Mouse (Mus musculus) forebrain, embryonic 12.5 days (tissue): ENCODE results near the gene Tas2r119. TPM values are rescaled to one million over a fixed set of nuclear protein-coding genes. Genes with fewer than 3 reads are reported as not detected.
"Not testable (repeated sequence)": the region's sequence is repeated elsewhere in the genome, so short reads cannot be mapped to it uniquely, and the experiment has no call there.

Experiments
- ATAC-seq: fragments of 200-750 bp; cut with Nextera tagmentation; 2 replicates; pipeline ENCODE4 v1.8.0; 2017; ENCODE audit warnings: moderate TSS enrichment; ENCODE audit not compliant: low FRiP score
- H3K27ac ChIP-seq: fragments of 300-500 bp; sonication (generic); 2 replicates; pipeline ENCODE4 v1.5.1; 2016; ENCODE audit warnings: mild to moderate bottlenecking
- H3K27me3 ChIP-seq: fragments of 300-500 bp; sonication (generic); 2 replicates; pipeline ENCODE4 v1.6.1; 2016; ENCODE audit warnings: mild to moderate bottlenecking
- H3K36me3 ChIP-seq: fragments of 300-500 bp; sonication (generic); replicated peaks from 2 replicates; pipeline ENCODE4 v1.6.1; 2016; ENCODE audit warnings: mild to moderate bottlenecking
- H3K4me1 ChIP-seq: fragments of 300-500 bp; sonication (generic); 2 replicates; pipeline ENCODE4 v1.6.1; 2016
- H3K4me2 ChIP-seq: fragments of 300-500 bp; sonication (generic); 2 replicates; pipeline ENCODE4 v1.6.1; 2016; ENCODE audit warnings: mild to moderate bottlenecking, moderate library complexity
- H3K4me3 ChIP-seq: fragments of 300-500 bp; sonication (generic); replicated peaks from 2 replicates; pipeline ENCODE4 v1.5.1; 2016; ENCODE audit warnings: mild to moderate bottlenecking
- H3K9ac ChIP-seq: fragments of 300-500 bp; sonication (generic); 2 replicates; pipeline ENCODE4 v1.6.1; 2016; ENCODE audit warnings: mild to moderate bottlenecking
- H3K9me3 ChIP-seq: fragments of 300-500 bp; sonication (generic); 2 replicates; pipeline ENCODE4 v1.6.1; 2016
- WGBS: fragments of 180-500 bp; shearing (Covaris S2); methylation state at CpG from one replicate; pipeline ENCODE4 v1.1.7; 2016; 5-methylcytosine and 5-hydroxymethylcytosine counted together
- polyA plus RNA-seq: library from polyadenylated mRNA; unstranded; fragments of >200 nt; fragmentation: Nextera tagmentation; extraction: Ambion mirVana; gene quantifications from 2 replicates; pipeline ENCODE4 v1.2.1, GENCODE M21; 2016

Gene Tas2r119
- polyA plus RNA-seq, 1 experiment from 2014 or later, result not detected

- Histone ChIP-seq H3K27ac (no peak overlapping the region), H3K4me2 (no peak overlapping the region), H3K27me3 (no peaks in the 10 kb centered on the region), H3K36me3 (no peaks in the 10 kb centered on the region), H3K9ac (no peak overlapping the region), H3K4me3 (no peak overlapping the region), H3K4me1 (no peaks in the 10 kb centered on the region), H3K9me3 (no peaks in the 10 kb centered on the region)
- no peak for ATAC-seq
- 98% methylated on average over 1 of the region's 1 CpGs for WGBS
Measured at GRCm38 (mm10) chr15:32182026-32182425, 4.9 kb downstream of the Tas2r119 start.

- Histone ChIP-seq H3K9me3 (no peaks in the 10 kb centered on the region), H3K4me2 (no peak overlapping the region)
- no peak for ATAC-seq
Measured at GRCm38 (mm10) chr15:32184964-32185363, 7.9 kb downstream of the Tas2r119 start.

GRCm38 (mm10) chr15:32189879-32190278 lies 12.8 kb downstream of the Tas2r119 start:
- H3K4me3 ChIP-seq, result no peak overlapping the region
- H3K9me3 ChIP-seq, result no peaks in the 10 kb centered on the region
- no peaks in the 10 kb centered on the region for H3K27me3 ChIP-seq
- no peak overlapping the region for H3K4me2 ChIP-seq
- 82% methylated on average over 3 of the region's 3 CpGs for WGBS
- no peak overlapping the region for H3K27ac ChIP-seq
- ATAC-seq, result no peak
- H3K4me1 ChIP-seq, result no peaks in the 10 kb centered on the region
- no peaks in the 10 kb centered on the region for H3K36me3 ChIP-seq
- H3K9ac ChIP-seq, result no peak overlapping the region

More at GRCm38 (mm10) chr15:32184964-32185363, 7.9 kb downstream of the Tas2r119 start:
- Histone ChIP-seq H3K36me3 (no peaks in the 10 kb centered on the region), H3K4me3 (no peak overlapping the region), H3K4me1 (no peaks in the 10 kb centered on the region), H3K27me3 (no peaks in the 10 kb centered on the region), H3K27ac (no peak overlapping the region), H3K9ac (no peak overlapping the region)

- Histone ChIP-seq H3K9me3 (no peaks in the 10 kb centered on the region), H3K9ac (no peak overlapping the region), H3K27ac (no peak overlapping the region), H3K4me3 (no peak overlapping the region), H3K36me3 (no peaks in the 10 kb centered on the region), H3K27me3 (no peaks in the 10 kb centered on the region), H3K4me2 (no peak overlapping the region), H3K4me1 (no peaks in the 10 kb centered on the region)
- ATAC-seq, result no peak
- 89% methylated on average over 6 of the region's 6 CpGs for WGBS
Measured at GRCm38 (mm10) chr15:32190436-32190835, 13.3 kb downstream of the Tas2r119 start.

GRCm38 (mm10) chr15:32192948-32193347 lies 15.9 kb downstream of the Tas2r119 start:
- 89% methylated on average over 1 of the region's 1 CpGs for WGBS
- Histone ChIP-seq H3K27me3 (no peaks in the 10 kb centered on the region), H3K4me3 (no peak overlapping the region), H3K27ac (no peak overlapping the region), H3K4me1 (peaks cover 1% of the 10 kb centered on the region), H3K36me3 (no peaks in the 10 kb centered on the region), H3K9ac (no peak overlapping the region), H3K9me3 (no peaks in the 10 kb centered on the region), H3K4me2 (no peak overlapping the region)
- no peak for ATAC-seq

GRCm38 (mm10) chr15:32198076-32198475 lies 21.0 kb downstream of the Tas2r119 start:
- no peak overlapping the region for H3K4me2 ChIP-seq
- H3K27ac ChIP-seq, result no peak overlapping the region
- H3K9me3 ChIP-seq, result no peaks in the 10 kb centered on the region
- ATAC-seq, result 0 out of 2 replicates have a peak, but pooled peaks have one; percentile 36
- peaks cover 3% of the 10 kb centered on the region for H3K4me1 ChIP-seq
- H3K27me3 ChIP-seq, result no peaks in the 10 kb centered on the region
- no peaks in the 10 kb centered on the region for H3K36me3 ChIP-seq
- 79% methylated on average over 9 of the region's 9 CpGs for WGBS
- H3K9ac ChIP-seq, result no peak overlapping the region
- H3K4me3 ChIP-seq, result no peak overlapping the region

GRCm38 (mm10) chr15:32198561-32198960 lies 21.5 kb downstream of the Tas2r119 start:
- WGBS, result 78% methylated on average over 5 of the region's 5 CpGs
- no peaks in the 10 kb centered on the region for H3K27me3 ChIP-seq
- H3K4me3 ChIP-seq, result no peak overlapping the region
- H3K4me2 ChIP-seq, result no peak overlapping the region
- no peak overlapping the region for H3K27ac ChIP-seq
- no peaks in the 10 kb centered on the region for H3K36me3 ChIP-seq
- H3K4me1 ChIP-seq, result peaks cover 3% of the 10 kb centered on the region
- ATAC-seq, result no peak
- H3K9ac ChIP-seq, result no peak overlapping the region
- H3K9me3 ChIP-seq, result no peaks in the 10 kb centered on the region

GRCm38 (mm10) chr15:32203242-32203641 lies 26.2 kb downstream of the Tas2r119 start:
- no peaks in the 10 kb centered on the region for H3K27me3 ChIP-seq
- H3K4me3 ChIP-seq, result no peak overlapping the region
- no peak for ATAC-seq
- no peaks in the 10 kb centered on the region for H3K9me3 ChIP-seq
- H3K36me3 ChIP-seq, result no peaks in the 10 kb centered on the region
- WGBS, result 86% methylated on average over 5 of the region's 5 CpGs
- H3K27ac ChIP-seq, result no peak overlapping the region
- no peak overlapping the region for H3K9ac ChIP-seq
- H3K4me2 ChIP-seq, result no peak overlapping the region
- H3K4me1 ChIP-seq, result no peaks in the 10 kb centered on the region

- H3K9ac ChIP-seq, result no peak overlapping the region
- H3K27me3 ChIP-seq, result no peaks in the 10 kb centered on the region
- ATAC-seq, result no peak
- no peak overlapping the region for H3K4me2 ChIP-seq
- no peaks in the 10 kb centered on the region for H3K9me3 ChIP-seq
- 93% methylated on average over 10 of the region's 10 CpGs for WGBS
- H3K4me3 ChIP-seq, result no peak overlapping the region
- H3K27ac ChIP-seq, result no peak overlapping the region
- H3K4me1 ChIP-seq, result no peaks in the 10 kb centered on the region
- H3K36me3 ChIP-seq, result no peaks in the 10 kb centered on the region
Measured at GRCm38 (mm10) chr15:32204908-32205307, 27.8 kb downstream of the Tas2r119 start.

GRCm38 (mm10) chr15:32214687-32215086 lies 37.6 kb downstream of the Tas2r119 start:
- not testable (repeated sequence) for H3K27ac ChIP-seq, H3K9me3 ChIP-seq, H3K4me1 ChIP-seq, H3K36me3 ChIP-seq, H3K4me2 ChIP-seq, ATAC-seq, H3K27me3 ChIP-seq, H3K9ac ChIP-seq, H3K4me3 ChIP-seq
- WGBS, result 93% methylated on average over 10 of the region's 10 CpGs

GRCm38 (mm10) chr15:32223028-32223427 lies 45.9 kb downstream of the Tas2r119 start:
- Histone ChIP-seq H3K4me3 (no peak overlapping the region), H3K9me3 (no peaks in the 10 kb centered on the region), H3K27me3 (no peaks in the 10 kb centered on the region), H3K4me2 (no peak overlapping the region), H3K4me1 (no peaks in the 10 kb centered on the region), H3K9ac (no peak overlapping the region), H3K27ac (no peak overlapping the region), H3K36me3 (no peaks in the 10 kb centered on the region)
- ATAC-seq, result no peak
- 93% methylated on average over 7 of the region's 7 CpGs for WGBS

GRCm38 (mm10) chr15:32225394-32225793 lies 48.3 kb downstream of the Tas2r119 start:
- H3K4me3 ChIP-seq, result no peak overlapping the region
- no peaks in the 10 kb centered on the region for H3K27me3 ChIP-seq
- ATAC-seq, result no peak
- H3K27ac ChIP-seq, result no peak overlapping the region
- no peak overlapping the region for H3K9ac ChIP-seq
- WGBS, result 94% methylated on average over 3 of the region's 3 CpGs
- no peak overlapping the region for H3K4me2 ChIP-seq
- no peaks in the 10 kb centered on the region for H3K4me1 ChIP-seq
- no peaks in the 10 kb centered on the region for H3K36me3 ChIP-seq
- H3K9me3 ChIP-seq, result no peaks in the 10 kb centered on the region

- H3K9me3 ChIP-seq, result no peaks in the 10 kb centered on the region
- no peak overlapping the region for H3K4me2 ChIP-seq
- H3K9ac ChIP-seq, result no peak overlapping the region
- ATAC-seq, result no peak
- H3K36me3 ChIP-seq, result no peaks in the 10 kb centered on the region
- H3K27me3 ChIP-seq, result no peaks in the 10 kb centered on the region
- H3K4me1 ChIP-seq, result no peaks in the 10 kb centered on the region
- no peak overlapping the region for H3K27ac ChIP-seq
- H3K4me3 ChIP-seq, result no peak overlapping the region
- WGBS, result 90% methylated on average over 6 of the region's 6 CpGs
Measured at GRCm38 (mm10) chr15:32226381-32226780, 49.3 kb downstream of the Tas2r119 start.
